Mouse (Mus musculus) megakaryocyte, embryonic 14.5 days (primary cell): ENCODE measurements around the gene Lfng.

Experiments used
- FLI1 ChIP-seq: IDR thresholded peaks from 2 replicates; pipeline ENCODE4 v1.6.1; 2012; ENCODE audit warnings: low read length, inconsistent platforms, mixed read lengths
- GATA1 ChIP-seq: IDR thresholded peaks from 3 replicates; pipeline ENCODE4 v1.6.1; 2012; ENCODE audit warnings: mixed read lengths, low read length, inconsistent platforms, borderline replicate concordance

DNA sequence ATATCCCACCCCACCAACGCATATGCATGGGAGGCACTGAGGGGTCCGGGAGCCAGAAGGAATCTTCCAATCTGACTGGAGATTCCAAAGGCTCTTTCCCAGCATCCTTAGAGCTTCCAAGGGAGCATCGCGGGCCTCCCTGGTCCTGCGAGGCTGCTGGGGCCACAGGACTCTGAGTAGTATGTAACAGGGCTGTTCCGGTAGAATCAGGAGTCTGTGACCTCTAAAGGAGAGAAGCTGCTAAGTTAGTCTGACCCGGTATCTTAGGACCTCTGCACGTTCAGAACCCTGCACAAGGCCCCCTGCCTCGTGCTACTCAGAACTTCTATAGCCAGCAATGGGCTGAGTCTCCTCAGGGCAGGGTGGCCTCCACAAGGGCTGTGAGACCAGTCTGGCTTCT is 27.9 kb upstream of the Lfng start:
- TF ChIP-seq GATA1 (no peak), FLI1 (no peak)
